Mouse (Mus musculus) lung, postnatal 25 days (tissue): ENCODE data around the gene Ocln.
A peak's percentile ranks its signal among the peaks of the same experiment; 100 is the strongest.
"Not testable (repeated sequence)": the region's sequence is repeated elsewhere in the genome, so short reads cannot be mapped to it uniquely, and the experiment has no call there.

Experiments
- DNase-seq: peaks from one replicate; pipeline ENCODE4 v3.0.0; 2022; ENCODE audit warnings: low spot score

The Ocln gene

GRCm38 (mm10) chr13:100492061-100492787, 60.3 kb downstream of the Ocln start, which contains the start of gene Gtf2h2:
TSS of gene Gtf2h2 (minus strand) at chr13:100492579.
- DNase-seq = peak; percentile 85

- no peak for DNase-seq
Measured at GRCm38 (mm10) chr13:100491623-100492022, 60.9 kb downstream of the Ocln start.

- no peak for DNase-seq
Measured at GRCm38 (mm10) chr13:100490424-100490823, 62.1 kb downstream of the Ocln start.

- DNase-seq = no peak
Measured at GRCm38 (mm10) chr13:100483610-100484009, 68.9 kb downstream of the Ocln start.

GRCm38 (mm10) chr13:100463527-100464222, 88.8 kb downstream of the Ocln start:
- no peak for DNase-seq

- DNase-seq = no peak
Measured at GRCm38 (mm10) chr13:100461336-100461735, 91.2 kb downstream of the Ocln start.

GRCm38 (mm10) chr13:100452415-100453127, 99.9 kb downstream of the Ocln start, which contains the start of gene Naip1:
TSS of gene Naip1 (minus strand) at chr13:100452869.
- DNase-seq = not testable (repeated sequence)

- no peak for DNase-seq
Measured at GRCm38 (mm10) chr13:100449495-100449894, 103.0 kb downstream of the Ocln start.
